Mouse (Mus musculus) liver, adult 2 months (tissue): ENCODE data around the gene Rela.

ENCODE experiments used
- CTCF ChIP-seq: fragments of 200-500 bp; IDR thresholded peaks from 2 replicates; pipeline ENCODE4 v1.5.1; 2011; ENCODE audit warnings: low read depth, low read length, control low read depth
- POLR2A ChIP-seq: fragments of 200-500 bp; IDR thresholded peaks from 2 replicates; pipeline ENCODE4 v1.6.1; 2011; ENCODE audit warnings: low read length, control low read depth; ENCODE audit not compliant: insufficient read depth; ENCODE audit errors: extremely low read depth

- TF ChIP-seq POLR2A, result no peak
- no peak for TF ChIP-seq CTCF
Measured at GRCm38 (mm10) chr19:5654720-5655298, 17.5 kb downstream of the Rela start.
